Mouse (Mus musculus) spleen, adult 12 weeks (tissue): ENCODE results near the gene Mgat2.
A peak's percentile ranks its signal among the peaks of the same experiment; 100 is the strongest.

Source experiments
- DNase-seq: peaks from one replicate; pipeline ENCODE4 v3.0.0; 2022; ENCODE audit warnings: low spot score

The Mgat2 gene

DNA sequence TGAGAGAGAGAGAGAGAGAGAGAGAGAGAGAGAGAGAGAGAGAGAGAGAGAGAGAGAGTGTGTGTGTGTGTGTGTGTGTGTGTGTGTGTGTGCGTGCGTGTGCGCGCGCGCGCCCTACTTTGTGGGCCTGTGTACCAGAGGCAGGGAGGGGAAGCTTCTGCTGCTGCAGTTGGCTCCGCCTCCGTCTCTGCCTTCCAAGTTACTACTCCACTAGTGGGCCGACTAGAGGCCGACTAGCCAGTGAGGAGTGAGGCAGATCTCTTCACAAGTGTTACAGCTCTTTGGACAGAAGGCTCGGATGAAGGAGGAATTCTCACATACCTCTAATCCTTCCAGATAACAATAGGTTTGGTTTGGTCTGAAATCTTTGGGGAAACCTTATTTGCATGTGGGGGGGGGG lies 4.6 kb upstream of the Mgat2 start:
- DNase-seq, result no peak

- DNase-seq, result no peak
These were observed 2.2 kb upstream of the Mgat2 start for GRCm38 (mm10) chr12:69181800-69182199.

- DNase-seq, result no peak
These were observed 662 bp downstream of the Mgat2 start for GRCm38 (mm10) chr12:69184342-69185295.

DNA sequence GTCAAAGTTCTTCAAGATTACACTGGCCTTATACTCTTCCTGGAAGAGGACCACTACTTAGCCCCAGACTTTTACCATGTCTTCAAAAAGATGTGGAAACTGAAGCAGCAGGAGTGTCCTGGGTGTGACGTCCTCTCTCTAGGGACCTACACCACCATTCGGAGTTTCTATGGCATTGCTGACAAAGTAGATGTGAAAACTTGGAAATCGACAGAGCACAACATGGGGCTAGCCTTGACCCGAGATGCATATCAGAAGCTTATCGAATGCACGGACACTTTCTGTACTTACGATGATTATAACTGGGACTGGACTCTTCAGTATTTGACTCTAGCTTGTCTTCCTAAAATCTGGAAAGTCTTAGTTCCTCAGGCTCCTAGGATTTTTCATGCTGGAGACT lies 1.4 kb downstream of the Mgat2 start:
- DNase-seq, result no peak

GRCm38 (mm10) chr12:69186811-69187471 lies 3.0 kb downstream of the Mgat2 start:
- DNase-seq, result no peak

DNA sequence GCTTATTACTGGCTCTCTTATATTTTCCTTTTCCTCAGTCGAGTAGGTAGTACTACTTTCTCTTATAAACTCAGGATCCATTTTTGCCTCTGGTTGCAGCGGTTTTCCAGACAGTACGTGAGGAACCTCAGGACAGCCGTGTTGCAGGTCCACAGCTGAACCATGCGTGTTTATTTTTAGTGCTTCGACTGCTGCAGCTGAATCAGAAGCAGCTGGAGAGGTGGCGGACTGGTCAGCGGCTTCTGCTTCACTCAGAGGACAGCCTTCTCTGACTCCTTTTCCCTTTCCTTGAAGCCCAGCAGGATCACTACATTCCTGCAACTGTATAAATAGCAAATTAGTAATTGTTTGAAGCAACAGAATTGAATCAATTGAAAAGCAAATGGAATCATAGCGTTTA lies 6.1 kb downstream of the Mgat2 start:
- no peak for DNase-seq

DNA sequence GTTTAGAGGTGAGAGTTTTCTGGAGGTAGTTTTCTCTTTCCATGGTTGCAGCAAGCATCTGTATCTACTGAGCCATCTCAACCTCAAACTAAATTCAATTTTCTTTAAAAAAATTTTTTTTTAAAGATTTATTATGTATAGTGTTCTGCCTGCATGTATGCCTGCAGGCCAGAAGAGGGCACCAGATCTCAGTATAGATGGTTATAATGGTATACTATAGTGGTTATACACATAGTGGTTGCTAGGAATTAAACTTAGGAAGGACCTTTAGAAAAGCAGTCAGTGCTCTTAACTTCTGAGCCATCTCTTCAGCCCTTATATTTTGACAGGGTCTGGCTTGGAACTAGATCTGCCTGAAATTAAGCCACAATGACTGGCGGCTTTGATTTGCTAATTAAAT lies 6.6 kb downstream of the Mgat2 start:
- DNase-seq, result no peak

GRCm38 (mm10) chr12:69191396-69191795 lies 7.4 kb downstream of the Mgat2 start:
- no peak for DNase-seq

- no peak for DNase-seq
These were observed 8.7 kb downstream of the Mgat2 start for GRCm38 (mm10) chr12:69192637-69193036.

DNA sequence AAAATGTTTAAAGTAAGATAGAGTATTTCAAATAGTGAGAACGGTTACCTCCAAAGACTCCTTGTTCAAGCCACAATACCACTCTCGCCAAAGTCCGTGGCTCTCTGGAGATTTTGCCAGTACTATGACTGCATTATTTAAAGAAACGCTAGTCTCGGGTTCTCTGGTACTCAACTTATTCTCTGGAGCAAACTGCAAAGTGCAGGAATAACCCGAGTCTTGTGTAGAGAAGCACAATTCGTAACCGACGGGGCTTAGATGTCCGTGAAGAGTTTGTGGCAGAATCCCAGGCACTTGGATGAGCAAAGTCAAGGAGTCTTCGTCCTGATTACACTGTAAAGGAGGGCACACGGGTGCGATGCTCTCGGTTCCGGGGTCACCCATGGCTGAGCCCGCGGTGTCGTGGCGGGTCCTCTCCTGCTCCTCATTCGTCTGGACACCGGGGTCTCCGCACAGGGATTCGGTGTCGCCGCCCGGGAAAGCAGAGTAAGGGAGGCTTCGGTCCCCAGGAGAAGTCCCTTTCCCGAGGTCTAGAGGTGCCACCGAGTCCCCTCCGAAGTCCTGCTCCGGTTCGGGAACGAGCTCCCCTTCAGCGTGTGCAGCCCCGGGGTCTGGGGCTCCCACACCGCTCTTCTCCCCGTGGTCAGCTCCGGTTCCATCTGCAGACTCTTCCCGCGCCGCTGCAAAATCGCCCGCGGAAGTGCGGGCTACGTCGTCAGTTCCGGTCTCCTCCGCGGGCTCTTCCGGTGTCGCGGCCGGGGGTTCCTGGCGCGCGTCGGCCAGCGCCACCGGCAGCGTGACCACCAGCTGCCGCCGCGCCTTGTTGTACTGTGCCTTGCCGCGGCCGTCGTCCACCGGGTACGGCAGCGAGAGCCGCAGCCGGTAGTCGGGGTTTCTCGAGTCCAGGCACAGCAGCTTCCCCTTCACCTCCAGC lies 12.8 kb downstream of the Mgat2 start, which contains the start of gene Gm49383:
Gm49383 (minus strand) TSS at position 661 of the 934 bp plus-strand sequence.
- DNase-seq, result peak; percentile 60

GRCm38 (mm10) chr12:69197378-69198163 lies 13.6 kb downstream of the Mgat2 start:
- DNase-seq, result peak; percentile 67

DNA sequence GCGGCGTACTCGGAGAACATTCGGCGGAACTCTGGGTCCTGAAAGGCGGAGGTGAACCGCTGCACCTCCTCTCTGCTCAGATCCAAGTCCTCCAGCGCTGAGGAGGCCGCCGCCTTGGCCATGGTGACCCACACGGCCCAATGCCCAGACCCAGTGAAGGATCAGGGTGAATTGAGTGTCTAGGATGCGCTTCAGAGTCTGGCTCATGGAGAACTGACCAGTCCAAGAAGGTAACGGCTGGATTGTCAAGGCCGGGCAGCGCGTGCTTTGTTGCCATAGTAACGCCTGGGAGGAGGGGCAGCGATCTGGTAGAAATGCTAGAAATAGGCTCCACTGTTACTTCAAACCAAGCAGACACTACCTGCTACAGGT lies 14.2 kb downstream of the Mgat2 start, which contains the start of gene Dnaaf2:
Dnaaf2 (minus strand) TSS at position 266 of the 372 bp plus-strand sequence.
- DNase-seq, result no peak

- no peak for DNase-seq
These were observed 15.0 kb downstream of the Mgat2 start for GRCm38 (mm10) chr12:69198985-69199384.

GRCm38 (mm10) chr12:69204052-69204833 lies 20.3 kb downstream of the Mgat2 start, which contains the start of gene Gm49384:
Gm49384 (minus strand) TSS chr12:69204267.
- DNase-seq, result no peak

GRCm38 (mm10) chr12:69207396-69207795 lies 23.4 kb downstream of the Mgat2 start:
- DNase-seq, result no peak

DNA sequence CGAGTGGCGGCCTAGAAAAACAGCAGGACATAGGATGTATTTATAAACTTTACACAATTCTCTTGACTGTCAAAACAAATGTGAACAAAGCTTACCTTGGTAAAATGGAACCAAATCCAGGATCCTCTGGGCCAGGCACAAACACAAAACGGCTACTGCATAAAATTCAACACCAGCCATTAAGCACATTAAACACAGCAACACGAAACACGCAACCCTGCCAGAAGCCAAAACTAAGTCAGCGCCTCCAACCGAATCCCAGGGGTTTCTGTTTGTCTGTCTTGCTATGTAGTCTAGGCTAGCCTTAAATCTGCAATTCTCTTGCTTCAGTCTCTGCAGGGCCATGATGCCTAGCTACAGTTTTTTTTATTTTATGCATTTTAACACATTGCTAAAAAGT lies 24.0 kb downstream of the Mgat2 start:
- no peak for DNase-seq

DNA sequence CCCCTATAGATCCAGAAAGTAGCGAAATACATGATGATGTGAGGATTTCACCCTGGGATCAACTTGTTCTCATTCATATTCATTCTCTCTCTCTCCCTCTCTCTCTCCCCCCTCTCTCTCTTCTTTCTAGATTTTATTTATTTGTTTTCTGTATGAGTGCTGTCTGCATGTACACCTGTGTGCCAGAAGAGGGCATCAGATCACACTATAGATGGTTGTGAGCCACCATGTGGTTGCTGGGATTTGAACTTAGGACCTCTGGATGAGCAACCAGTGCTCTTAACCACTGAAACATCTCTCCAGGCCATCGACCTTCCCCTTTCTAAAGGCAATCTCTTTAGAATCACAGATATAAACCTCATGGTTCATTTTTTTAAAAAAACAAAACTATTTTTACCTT lies 24.6 kb downstream of the Mgat2 start:
- DNase-seq, result no peak

DNA sequence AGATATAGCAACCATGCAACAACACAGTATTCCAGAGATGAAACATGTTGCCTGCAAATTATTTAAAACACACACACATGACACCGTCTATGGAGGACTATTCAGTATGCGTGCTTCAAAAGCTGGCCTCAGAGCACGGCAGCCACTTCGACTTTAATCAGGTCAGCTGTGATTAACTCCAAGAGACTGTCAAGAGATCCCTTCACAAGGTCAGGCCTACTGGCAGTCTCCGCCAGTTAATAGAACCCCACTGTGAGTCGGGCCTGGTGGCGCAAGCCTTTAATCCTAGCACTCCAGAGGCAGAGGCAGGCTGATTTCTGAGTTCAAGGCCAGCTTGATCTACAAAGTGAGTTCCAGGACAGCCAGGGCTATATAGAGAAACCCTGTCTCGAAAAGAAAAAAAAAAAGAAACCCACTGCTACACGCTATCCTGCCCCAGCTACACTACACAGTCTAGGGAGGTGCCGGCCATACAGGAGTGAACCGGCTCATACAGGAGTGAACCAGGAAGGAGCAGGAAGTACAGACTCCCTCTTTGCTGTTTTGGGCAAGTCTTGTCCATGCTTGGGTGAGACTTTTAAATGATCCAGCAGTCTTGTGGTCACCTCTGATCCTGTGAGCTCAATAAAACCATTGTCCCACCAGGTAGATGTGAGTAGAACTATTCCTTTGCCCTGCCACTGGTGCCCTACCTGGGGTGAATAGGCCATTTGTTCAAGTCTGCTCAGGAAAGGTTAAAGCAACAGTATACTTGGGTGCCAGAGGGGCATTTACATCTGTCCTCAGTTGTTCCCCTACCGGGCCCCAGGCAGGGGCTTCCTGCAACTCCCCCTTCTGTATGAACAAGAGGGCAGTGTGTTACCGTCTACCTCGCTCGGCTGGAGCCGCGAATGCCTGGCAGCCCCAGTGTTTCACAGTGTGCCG lies 26.4 kb downstream of the Mgat2 start:
- DNase-seq, result no peak

- DNase-seq, result no peak
These were observed 27.1 kb downstream of the Mgat2 start for GRCm38 (mm10) chr12:69211057-69211456.
